Mouse (Mus musculus): ENCODE measurements around the gene 2610318N02Rik.

DNA sequence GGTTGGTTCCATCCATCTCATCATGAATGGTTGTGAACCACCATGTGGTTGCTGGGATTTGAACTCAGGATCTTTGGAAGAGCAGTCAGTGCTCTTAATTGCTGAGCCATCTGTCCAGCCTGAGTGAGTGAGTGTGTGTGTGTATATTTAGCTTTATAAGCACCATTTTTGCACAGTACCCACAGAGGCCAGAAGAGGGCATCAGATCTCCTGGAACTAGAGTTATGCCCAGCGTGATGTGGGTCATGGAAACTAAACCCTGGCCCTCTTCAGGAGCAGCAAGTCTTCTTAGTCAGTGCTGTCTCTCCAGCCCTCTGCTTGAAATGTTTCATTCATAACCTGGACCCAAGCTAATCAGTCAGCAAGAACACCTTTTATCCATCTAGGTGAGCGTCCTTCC, 48.7 kb downstream of the 2610318N02Rik start:
- no peak for TF ChIP-seq FLI1 (IDR thresholded peaks at IDR 0.05; ENCODE audit: low read length)
- no peak for TF ChIP-seq GATA1 (IDR thresholded peaks at IDR 0.05; ENCODE audit: borderline replicate concordance, low read length)
